Mouse (Mus musculus) embryonic facial prominence, embryonic 11.5 days (tissue): ENCODE measurements around the gene Gpr160. TPM values are rescaled to one million over a fixed set of nuclear protein-coding genes. Genes with fewer than 3 reads are reported as not detected.

Experiments
- ATAC-seq: fragments of 200-750 bp; cut with Nextera tagmentation; replicated peaks from 2 replicates; pipeline ENCODE4 v1.8.0; 2017; ENCODE audit warnings: low read depth; ENCODE audit not compliant: insufficient number of reproducible peaks, low FRiP score, low TSS enrichment
- DNase-seq: peaks from one replicate; pipeline ENCODE4 v3.0.0-alpha.2; 2015; ENCODE audit warnings: low spot score
- H3K27ac ChIP-seq: fragments of 300-500 bp; sonication (generic); replicated peaks from 2 replicates; pipeline ENCODE4 v1.5.1; 2014; ENCODE audit warnings: mild to moderate bottlenecking, low read depth, low read length, control low read depth
- H3K27me3 ChIP-seq: fragments of 300-500 bp; sonication (generic); 2 replicates; pipeline ENCODE4 v1.6.1; 2014; ENCODE audit warnings: mild to moderate bottlenecking, low read length, moderate library complexity, mixed read lengths; ENCODE audit not compliant: control insufficient read depth, insufficient read depth
- H3K36me3 ChIP-seq: fragments of 300-500 bp; sonication (generic); replicated peaks from 2 replicates; pipeline ENCODE4 v1.6.1; 2014; ENCODE audit warnings: low read depth, mild to moderate bottlenecking, low read length, moderate library complexity, mixed read lengths; ENCODE audit not compliant: control insufficient read depth, insufficient read depth
- H3K4me1 ChIP-seq: fragments of 300-500 bp; sonication (generic); 2 replicates; pipeline ENCODE4 v1.6.1; 2014; ENCODE audit warnings: low read length, mixed read lengths; ENCODE audit not compliant: control insufficient read depth, insufficient read depth
- H3K4me2 ChIP-seq: fragments of 300-500 bp; sonication (generic); 2 replicates; pipeline ENCODE4 v1.6.1; 2014; ENCODE audit warnings: low read depth, mild to moderate bottlenecking, control low read depth, low read length, moderate library complexity
- H3K4me3 ChIP-seq: fragments of 300-500 bp; sonication (generic); 2 replicates; pipeline ENCODE4 v1.5.1; 2014; ENCODE audit warnings: low read depth, low read length, control low read depth
- H3K9ac ChIP-seq: fragments of 300-500 bp; sonication (generic); replicated peaks from 2 replicates; pipeline ENCODE4 v1.6.1; 2014; ENCODE audit warnings: mild to moderate bottlenecking, control low read depth, low read length
- H3K9me3 ChIP-seq: fragments of 300-500 bp; sonication (generic); replicated peaks from 2 replicates; pipeline ENCODE4 v1.6.1; 2016; ENCODE audit warnings: mild to moderate bottlenecking, low read length, inconsistent platforms, mixed read lengths; ENCODE audit not compliant: control insufficient read depth
- WGBS: fragments of 180-500 bp; shearing (Covaris S2); extraction: QIAGEN DNeasy Blood & Tissue Kit; methylation state at CpG from one replicate; pipeline ENCODE4 v1.1.7; 2014; 5-methylcytosine and 5-hydroxymethylcytosine counted together
- polyA plus RNA-seq: library from polyadenylated mRNA; unstranded; fragments of >200 nt; fragmentation: Nextera tagmentation; extraction: Ambion mirVana; gene quantifications from 2 replicates; pipeline ENCODE4 v1.2.1, GENCODE M21; 2014

The Gpr160 gene
- polyA plus RNA-seq, 1 experiment from 2014 or later = 1.7 TPM

- H3K4me2 ChIP-seq = no peak overlapping the region
- H3K36me3 ChIP-seq = peaks cover 2% of the 10 kb centered on the region; the same call in 1 of the 2 replicates
- DNase-seq (no peak), ATAC-seq (no peak)
- H3K9ac ChIP-seq = no peak overlapping the region
- H3K27ac ChIP-seq = no peak overlapping the region
- WGBS = 76% methylated on average over 1 of the region's 1 CpGs
- no peaks in the 10 kb centered on the region for H3K27me3 ChIP-seq
- no peak overlapping the region for H3K4me3 ChIP-seq
- no peaks in the 10 kb centered on the region for H3K4me1 ChIP-seq
- no peaks in the 10 kb centered on the region for H3K9me3 ChIP-seq
Measured at GRCm38 (mm10) chr3:30904658-30905057, 48.9 kb downstream of the Gpr160 start.

DNA sequence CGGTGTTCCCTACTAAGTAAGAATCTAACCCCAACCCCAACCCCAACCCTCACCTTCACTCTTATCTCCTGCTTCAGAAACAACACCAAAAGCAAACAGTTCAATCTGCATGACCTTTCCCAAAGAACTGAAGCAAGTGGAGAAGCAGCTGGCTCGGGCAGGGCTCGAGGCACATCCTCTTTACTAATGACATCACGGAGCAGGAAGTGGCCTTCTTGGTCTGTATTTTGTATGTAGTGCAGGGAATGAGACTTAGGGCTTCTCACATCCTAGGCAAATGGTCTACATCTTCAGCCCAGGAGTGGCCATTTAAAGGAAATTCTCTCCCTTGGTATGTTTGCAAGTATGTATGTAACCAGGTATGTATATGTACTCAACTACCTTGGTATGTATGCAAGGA is 61.4 kb downstream of the Gpr160 start:
- no peaks in the 10 kb centered on the region for H3K27me3 ChIP-seq
- H3K4me3 ChIP-seq = no peak overlapping the region
- H3K4me1 ChIP-seq = no peaks in the 10 kb centered on the region
- ATAC-seq (no peak), DNase-seq (no peak)
- H3K36me3 ChIP-seq = no peaks in the 10 kb centered on the region; the same call in 1 of the 2 replicates
- WGBS = 78% methylated on average over 4 of the region's 4 CpGs
- H3K4me2 ChIP-seq = no peak overlapping the region
- no peaks in the 10 kb centered on the region for H3K9me3 ChIP-seq
- H3K27ac ChIP-seq = no peak overlapping the region
- H3K9ac ChIP-seq = no peak overlapping the region

- DNase-seq (no peak), ATAC-seq (no peak)
- no peak overlapping the region for H3K4me3 ChIP-seq
- H3K36me3 ChIP-seq = no peaks in the 10 kb centered on the region; the same call in 1 of the 2 replicates
- WGBS = 96% methylated on average over 3 of the region's 3 CpGs
- no peak overlapping the region for H3K4me2 ChIP-seq
- no peaks in the 10 kb centered on the region for H3K27me3 ChIP-seq
- no peaks in the 10 kb centered on the region for H3K4me1 ChIP-seq
- no peak overlapping the region for H3K27ac ChIP-seq
- no peak overlapping the region for H3K9ac ChIP-seq
- H3K9me3 ChIP-seq = no peaks in the 10 kb centered on the region
Measured at GRCm38 (mm10) chr3:30927664-30928063, 71.9 kb downstream of the Gpr160 start.

DNA sequence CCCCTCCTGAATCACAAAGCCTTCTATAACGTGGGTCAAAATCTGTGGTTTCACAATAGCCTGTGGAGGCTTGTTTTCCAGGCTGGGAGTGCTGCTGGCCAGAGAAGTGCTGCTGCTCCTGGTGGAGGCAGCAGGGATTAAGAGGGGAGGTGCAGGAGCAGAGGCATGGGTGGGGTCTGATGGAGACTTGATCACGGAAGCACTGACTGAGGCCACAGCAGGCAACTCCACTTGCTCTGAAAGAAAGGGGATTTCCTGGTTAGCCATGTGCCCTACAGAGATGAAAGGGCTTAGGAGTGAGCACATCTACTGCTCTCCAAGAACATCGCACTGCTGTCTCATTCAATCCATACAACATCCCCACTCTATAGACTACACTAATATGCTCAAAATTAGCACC is 74.1 kb downstream of the Gpr160 start:
- H3K4me3 ChIP-seq = no peak overlapping the region
- H3K27ac ChIP-seq = no peak overlapping the region
- H3K9ac ChIP-seq = no peak overlapping the region
- ATAC-seq (no peak), DNase-seq (no peak)
- H3K36me3 ChIP-seq = no peaks in the 10 kb centered on the region; the same call in 1 of the 2 replicates
- 39% methylated on average over 3 of the region's 3 CpGs for WGBS
- no peaks in the 10 kb centered on the region for H3K4me1 ChIP-seq
- no peaks in the 10 kb centered on the region for H3K27me3 ChIP-seq
- H3K4me2 ChIP-seq = no peak overlapping the region
- no peaks in the 10 kb centered on the region for H3K9me3 ChIP-seq

GRCm38 (mm10) chr3:30934384-30934783 is 78.6 kb downstream of the Gpr160 start:
- H3K9me3 ChIP-seq = no peaks in the 10 kb centered on the region
- no peak overlapping the region for H3K27ac ChIP-seq
- DNase-seq (no peak), ATAC-seq (no peak)
- H3K4me1 ChIP-seq = no peaks in the 10 kb centered on the region
- H3K4me2 ChIP-seq = no peak overlapping the region
- no peak overlapping the region for H3K9ac ChIP-seq
- no peak overlapping the region for H3K4me3 ChIP-seq
- H3K27me3 ChIP-seq = no peaks in the 10 kb centered on the region
- 0 out of 2 replicates have a peak, but pooled peaks cover 2% of the 10 kb centered on the region for H3K36me3 ChIP-seq

Other genes with a start within 250 kb of the Gpr160 start
- gene Lrriq4, start 211.4 kb upstream of the Gpr160 start, polyA plus RNA-seq = not detected in 2 replicates
- 2.6 and 2.7 TPM in 2 replicates for gene Lrrc34, start 208.1 kb upstream of the Gpr160 start, polyA plus RNA-seq
- gene Lrrc31, start 156.1 kb upstream of the Gpr160 start, polyA plus RNA-seq = not detected in 2 replicates
- not detected in 2 replicates for gene Samd7, start 109.7 kb upstream of the Gpr160 start, polyA plus RNA-seq
- 64.7 and 68.2 TPM in 2 replicates for gene Sec62, start 63.1 kb upstream of the Gpr160 start, polyA plus RNA-seq
- gene Phc3, start 113.5 kb downstream of the Gpr160 start, polyA plus RNA-seq = 4.0 and 4.4 TPM in 2 replicates
- gene Prkci, start 139.8 kb downstream of the Gpr160 start, polyA plus RNA-seq = 51.4 and 57.1 TPM in 2 replicates
- gene Skil, start 239.1 kb downstream of the Gpr160 start, polyA plus RNA-seq = 34.8 and 37.7 TPM in 2 replicates